Mouse (Mus musculus) limb, embryonic 11.5 days (tissue): ENCODE data around the gene Kcnab3. TPM values are rescaled to one million over a fixed set of nuclear protein-coding genes. Genes with fewer than 3 reads are reported as not detected.
A peak's percentile ranks its signal among the peaks of the same experiment; 100 is the strongest.

Experiments
- ATAC-seq: fragments of 200-750 bp; cut with Nextera tagmentation; 2 replicates; pipeline ENCODE4 v1.8.0; 2017; ENCODE audit warnings: low read depth; ENCODE audit not compliant: insufficient number of reproducible peaks, low FRiP score, low TSS enrichment
- DNase-seq: peaks from one replicate; pipeline ENCODE4 v3.0.0-alpha.2; 2015; ENCODE audit warnings: low spot score
- H3K27ac ChIP-seq: fragments of 300-500 bp; sonication (generic); replicated peaks from 2 replicates; pipeline ENCODE4 v1.5.1; 2014; ENCODE audit warnings: low read depth, mild to moderate bottlenecking, low read length
- H3K27me3 ChIP-seq: fragments of 300-500 bp; sonication (generic); 2 replicates; pipeline ENCODE4 v1.6.1; 2014; ENCODE audit warnings: mild to moderate bottlenecking, low read length, mixed read lengths; ENCODE audit not compliant: control insufficient read depth, insufficient read depth
- H3K36me3 ChIP-seq: fragments of 300-500 bp; sonication (generic); 2 replicates; pipeline ENCODE4 v1.6.1; 2014; ENCODE audit warnings: mild to moderate bottlenecking, low read length, moderate library complexity, mixed read lengths; ENCODE audit not compliant: control insufficient read depth, insufficient read depth
- H3K4me1 ChIP-seq: fragments of 300-500 bp; sonication (generic); 2 replicates; pipeline ENCODE4 v1.6.1; 2014; ENCODE audit warnings: low read length, mixed read lengths; ENCODE audit not compliant: control insufficient read depth, insufficient read depth
- H3K4me2 ChIP-seq: fragments of 300-500 bp; sonication (generic); 2 replicates; pipeline ENCODE4 v1.6.1; 2014; ENCODE audit warnings: low read depth, mild to moderate bottlenecking, moderate library complexity; ENCODE audit not compliant: severe bottlenecking
- H3K4me3 ChIP-seq: fragments of 300-500 bp; sonication (generic); 2 replicates; pipeline ENCODE4 v1.5.1; 2014; ENCODE audit warnings: low read depth, low read length
- H3K9ac ChIP-seq: fragments of 300-500 bp; sonication (generic); 2 replicates; pipeline ENCODE4 v1.6.1; 2014; ENCODE audit warnings: mild to moderate bottlenecking, low read length
- H3K9me3 ChIP-seq: fragments of 300-500 bp; sonication (generic); 2 replicates; pipeline ENCODE4 v1.6.1; 2016; ENCODE audit warnings: low read length; ENCODE audit not compliant: control insufficient read depth
- WGBS: fragments of 180-500 bp; shearing (Covaris S2); extraction: QIAGEN DNeasy Blood & Tissue Kit; methylation state at CpG from one replicate; pipeline ENCODE4 v1.1.7; 2014; 5-methylcytosine and 5-hydroxymethylcytosine counted together
- polyA plus RNA-seq: library from polyadenylated mRNA; unstranded; fragments of >200 nt; fragmentation: Nextera tagmentation; extraction: Ambion mirVana; gene quantifications from 2 replicates; pipeline ENCODE4 v1.2.1, GENCODE M21; 2014

Kcnab3 gene
- polyA plus RNA-seq, 1 experiment from 2014 or later: 2.2 TPM

DNA sequence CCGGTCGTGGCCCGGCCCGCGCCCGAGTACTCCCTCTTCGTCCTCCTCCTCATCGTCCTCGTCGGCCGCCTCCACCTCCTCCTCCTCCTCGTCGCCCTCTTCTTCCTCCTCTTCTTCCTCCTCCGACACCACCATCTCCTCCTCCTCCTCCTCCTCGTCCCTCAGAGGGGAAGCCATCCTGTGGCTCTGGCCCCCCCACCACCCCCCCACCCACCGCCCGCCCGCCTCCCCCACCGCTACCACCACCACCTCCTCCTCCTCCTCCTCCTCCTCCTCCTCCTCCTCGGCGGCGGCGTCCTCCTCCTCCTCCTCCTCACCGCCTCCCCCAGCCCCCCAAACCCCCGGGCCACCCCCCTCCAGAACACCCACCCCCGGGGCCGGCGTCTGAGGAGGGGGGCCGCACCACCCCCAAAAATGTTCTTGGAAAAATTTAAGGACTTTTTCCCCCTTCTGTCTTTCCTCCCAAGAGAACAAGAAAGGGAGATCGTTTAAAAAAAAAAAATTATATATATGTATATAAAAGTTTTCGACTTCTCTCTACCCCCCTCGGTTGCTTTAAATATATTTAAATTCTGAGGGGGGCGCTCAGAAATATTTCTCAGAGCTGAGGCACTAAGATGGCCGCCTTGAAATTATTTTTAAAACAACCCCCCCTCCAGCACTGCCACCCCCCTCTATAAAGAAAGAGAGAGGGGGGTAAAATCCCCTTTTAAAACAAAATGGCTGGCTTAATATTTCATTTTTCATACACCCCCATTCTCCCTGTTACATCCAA, 43.3 kb downstream of the Kcnab3 start, which contains the start of gene Chd3:
Chd3 (minus strand) TSS at position 192 of the 775 bp plus-strand sequence.
- Histone ChIP-seq H3K4me3 (peak within 1 kb of the TSS; percentile 87), H3K36me3 (peaks cover 2% of the 10 kb centered on the region; the same call in 1 of the 2 replicates), H3K4me1 (peaks cover 27% of the 10 kb centered on the region), H3K9ac (peak within 1 kb of the TSS; percentile 99), H3K27ac (peak within 1 kb of the TSS; percentile 99), H3K9me3 (no peaks in the 10 kb centered on the region), H3K27me3 (no peaks in the 10 kb centered on the region), H3K4me2 (peak within 1 kb of the TSS; percentile 94)
- DNase-seq (peak; percentile 55), ATAC-seq (no peak)
- 5% methylated on average over 21 of the region's 34 CpGs for WGBS

DNA sequence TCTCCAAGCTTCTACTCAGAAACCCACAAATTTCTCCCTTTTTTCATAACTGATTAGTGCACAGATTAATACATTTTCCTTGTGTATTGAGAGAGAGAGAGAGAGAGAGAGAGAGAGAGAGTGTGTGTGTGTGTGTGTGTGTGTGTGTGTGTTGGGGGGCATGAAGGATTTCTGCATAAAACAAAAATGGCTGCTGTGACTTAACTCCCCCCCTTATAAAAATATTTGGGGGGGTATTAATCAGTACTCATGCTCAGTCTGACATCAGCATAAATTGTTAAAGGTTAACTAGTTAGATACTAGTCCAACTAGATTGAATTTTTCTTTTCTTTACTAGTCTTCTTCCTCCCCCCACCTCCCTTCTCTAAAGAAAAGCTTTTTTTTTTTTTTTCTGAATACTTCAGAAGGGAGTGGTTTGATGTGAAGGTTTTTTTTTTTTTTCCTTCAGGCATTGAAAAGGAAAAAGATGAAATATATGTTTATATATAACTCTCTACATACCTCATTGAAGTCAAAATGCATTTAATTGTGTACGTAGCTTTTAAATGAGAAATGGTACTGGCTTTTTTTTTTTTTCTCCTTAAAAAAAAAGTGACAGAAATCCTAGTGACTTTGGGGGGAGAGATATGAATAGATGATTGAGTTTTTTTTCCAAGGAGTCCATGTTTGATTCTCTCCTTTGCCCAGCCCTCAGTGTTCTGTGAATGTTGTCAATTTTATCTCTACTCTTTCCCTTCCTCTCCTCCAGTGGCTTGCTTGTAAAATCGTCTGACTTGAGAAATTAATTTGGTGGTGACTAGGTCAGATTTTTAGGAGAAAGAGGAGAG, 44.1 kb downstream of the Kcnab3 start:
- Histone ChIP-seq H3K36me3 (peaks cover 2% of the 10 kb centered on the region; the same call in 1 of the 2 replicates), H3K9me3 (no peaks in the 10 kb centered on the region), H3K4me2 (peak overlapping the region; percentile 94), H3K27ac (no peak overlapping the region), H3K4me1 (peaks cover 19% of the 10 kb centered on the region), H3K9ac (peak overlapping the region; percentile 99; the same call in 1 of the 2 replicates), H3K27me3 (no peaks in the 10 kb centered on the region), H3K4me3 (peak overlapping the region; percentile 87)
- WGBS: 41% methylated on average over 2 of the region's 2 CpGs
- ATAC-seq (no peak), DNase-seq (no peak)

- Histone ChIP-seq H3K27me3 (no peaks in the 10 kb centered on the region), H3K4me2 (peak overlapping the region; percentile 15; the same call in 1 of the 2 replicates), H3K9ac (peak overlapping the region; percentile 23; the same call in 1 of the 2 replicates), H3K27ac (no peak overlapping the region), H3K4me1 (peaks cover 13% of the 10 kb centered on the region), H3K9me3 (no peaks in the 10 kb centered on the region), H3K36me3 (peaks cover 2% of the 10 kb centered on the region; the same call in 1 of the 2 replicates), H3K4me3 (no peak overlapping the region)
- WGBS: 33% methylated on average over 9 of the region's 9 CpGs
- DNase-seq: no peak
- ATAC-seq: no peak
Measured at GRCm38 (mm10) chr11:69370817-69371215, 44.8 kb downstream of the Kcnab3 start.

GRCm38 (mm10) chr11:69371601-69372000, 45.5 kb downstream of the Kcnab3 start:
- ATAC-seq (no peak), DNase-seq (no peak)
- WGBS: 60% methylated on average over 12 of the region's 12 CpGs
- Histone ChIP-seq H3K4me2 (0 out of 2 replicates have a peak overlapping the region, but pooled peaks have one; percentile 3), H3K4me3 (no peak overlapping the region), H3K9ac (no peak overlapping the region), H3K36me3 (peaks cover 2% of the 10 kb centered on the region; the same call in 1 of the 2 replicates), H3K9me3 (no peaks in the 10 kb centered on the region), H3K4me1 (peaks cover 9% of the 10 kb centered on the region), H3K27ac (no peak overlapping the region), H3K27me3 (no peaks in the 10 kb centered on the region)

DNA sequence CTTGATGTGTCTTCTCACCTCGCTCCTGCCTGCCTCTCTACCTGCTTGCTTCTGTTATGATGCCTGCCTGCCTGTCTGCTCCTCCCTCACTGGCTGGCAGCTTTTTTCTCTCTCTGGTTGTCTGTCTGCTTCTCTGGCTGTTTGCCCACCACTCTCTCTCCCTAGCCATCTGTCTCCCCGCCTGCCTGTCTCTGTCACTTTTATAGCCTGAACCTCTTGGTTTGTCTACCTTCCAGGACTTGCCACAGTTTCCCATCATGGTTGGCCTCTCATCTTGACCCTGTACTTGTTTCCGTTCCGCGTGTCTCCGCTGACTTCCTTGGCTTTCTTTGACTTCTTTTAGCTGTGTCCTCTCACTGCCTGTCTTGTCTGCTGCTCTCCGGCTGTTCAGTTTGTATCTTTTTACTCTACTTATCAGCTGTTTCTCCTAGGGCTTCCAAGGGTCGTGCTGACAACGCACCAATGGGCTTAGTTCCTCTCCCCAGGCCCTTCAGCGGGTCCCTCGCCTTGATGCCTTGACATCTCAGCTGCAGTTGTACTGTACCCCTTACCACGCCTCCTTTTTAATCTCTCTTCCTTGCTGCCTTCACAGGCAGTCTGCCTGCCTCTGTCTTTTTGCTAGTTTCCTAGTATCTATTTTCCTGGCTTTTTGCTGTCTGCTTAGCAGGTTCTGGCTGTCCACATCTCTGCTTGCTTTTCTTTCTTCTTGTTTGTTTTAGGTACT, 46.2 kb downstream of the Kcnab3 start:
- Histone ChIP-seq H3K36me3 (peaks cover 2% of the 10 kb centered on the region; the same call in 1 of the 2 replicates), H3K9me3 (no peaks in the 10 kb centered on the region), H3K27me3 (no peaks in the 10 kb centered on the region), H3K27ac (0 out of 2 replicates have a peak overlapping the region, but pooled peaks have one; percentile 5), H3K4me2 (peak overlapping the region; percentile 3; the same call in 1 of the 2 replicates), H3K4me3 (no peak overlapping the region), H3K4me1 (peaks cover 9% of the 10 kb centered on the region), H3K9ac (no peak overlapping the region)
- ATAC-seq (no peak), DNase-seq (no peak)
- WGBS: 65% methylated on average over 12 of the region's 12 CpGs

GRCm38 (mm10) chr11:69372780-69373170, 46.7 kb downstream of the Kcnab3 start:
- no peak overlapping the region for H3K4me3 ChIP-seq
- DNase-seq: no peak
- ATAC-seq: no peak
- WGBS: 61% methylated on average over 3 of the region's 3 CpGs
- no peaks in the 10 kb centered on the region for H3K9me3 ChIP-seq
- no peak overlapping the region for H3K4me2 ChIP-seq
- H3K27me3 ChIP-seq: no peaks in the 10 kb centered on the region
- no peak overlapping the region for H3K27ac ChIP-seq
- no peak overlapping the region for H3K9ac ChIP-seq
- peaks cover 9% of the 10 kb centered on the region for H3K4me1 ChIP-seq
- H3K36me3 ChIP-seq: peaks cover 2% of the 10 kb centered on the region; the same call in 1 of the 2 replicates

DNA sequence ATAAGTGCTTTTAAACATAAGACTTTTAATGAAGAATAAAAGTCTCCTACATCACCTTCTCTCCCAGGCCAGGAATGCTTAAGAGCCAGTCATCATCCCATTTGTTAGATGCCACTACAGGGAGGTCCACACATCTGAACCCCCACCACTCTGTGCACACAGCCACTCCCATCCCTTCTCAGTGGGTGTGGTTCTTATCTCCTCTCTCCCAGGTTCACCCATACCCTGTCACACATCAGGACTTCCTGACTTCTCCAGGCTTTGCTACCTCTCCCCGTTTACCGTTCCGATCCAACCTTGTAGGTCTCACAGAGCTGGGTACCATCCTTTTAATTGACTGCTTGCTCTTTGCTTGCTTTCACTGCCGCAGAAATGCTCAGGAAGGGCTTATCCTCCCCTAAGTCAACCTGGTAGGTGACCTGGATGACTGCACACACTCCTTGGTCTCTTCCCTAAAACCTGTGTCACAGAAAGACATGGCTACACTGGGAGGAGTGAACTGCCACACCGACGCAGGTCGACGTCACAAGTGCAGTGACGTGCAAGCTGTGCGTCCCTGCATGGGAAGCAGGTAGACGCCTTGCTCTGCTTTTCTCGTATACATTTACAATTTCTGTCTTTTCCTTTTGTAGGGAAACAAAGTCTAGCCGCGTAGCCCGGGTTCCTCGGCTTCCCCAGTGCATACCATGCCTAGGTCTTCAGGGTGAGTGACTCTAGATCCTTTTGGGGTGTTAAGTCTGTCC, 47.3 kb downstream of the Kcnab3 start:
- no peak overlapping the region for H3K27ac ChIP-seq
- WGBS: 89% methylated on average over 16 of the region's 16 CpGs
- no peaks in the 10 kb centered on the region for H3K9me3 ChIP-seq
- H3K4me1 ChIP-seq: peaks cover 7% of the 10 kb centered on the region
- H3K27me3 ChIP-seq: no peaks in the 10 kb centered on the region
- no peak overlapping the region for H3K9ac ChIP-seq
- H3K4me3 ChIP-seq: no peak overlapping the region
- peaks cover 2% of the 10 kb centered on the region; the same call in 1 of the 2 replicates for H3K36me3 ChIP-seq
- ATAC-seq (no peak), DNase-seq (no peak)
- no peak overlapping the region for H3K4me2 ChIP-seq
